Mouse (Mus musculus): ENCODE measurements around the gene Ndufa10. TPM values are rescaled to one million over a fixed set of nuclear protein-coding genes. Genes with fewer than 3 reads are reported as not detected.
A peak's percentile ranks its signal among the peaks of the same experiment; 100 is the strongest.
"Not testable (repeated sequence)": the region's sequence is repeated elsewhere in the genome, so short reads cannot be mapped to it uniquely, and the experiment has no call there.

Ndufa10 gene
- 276 and 277 TPM in 2 replicates for polyA plus RNA-seq (2014; fragmentation: Nextera tagmentation; extraction: Ambion mirVana)

DNA sequence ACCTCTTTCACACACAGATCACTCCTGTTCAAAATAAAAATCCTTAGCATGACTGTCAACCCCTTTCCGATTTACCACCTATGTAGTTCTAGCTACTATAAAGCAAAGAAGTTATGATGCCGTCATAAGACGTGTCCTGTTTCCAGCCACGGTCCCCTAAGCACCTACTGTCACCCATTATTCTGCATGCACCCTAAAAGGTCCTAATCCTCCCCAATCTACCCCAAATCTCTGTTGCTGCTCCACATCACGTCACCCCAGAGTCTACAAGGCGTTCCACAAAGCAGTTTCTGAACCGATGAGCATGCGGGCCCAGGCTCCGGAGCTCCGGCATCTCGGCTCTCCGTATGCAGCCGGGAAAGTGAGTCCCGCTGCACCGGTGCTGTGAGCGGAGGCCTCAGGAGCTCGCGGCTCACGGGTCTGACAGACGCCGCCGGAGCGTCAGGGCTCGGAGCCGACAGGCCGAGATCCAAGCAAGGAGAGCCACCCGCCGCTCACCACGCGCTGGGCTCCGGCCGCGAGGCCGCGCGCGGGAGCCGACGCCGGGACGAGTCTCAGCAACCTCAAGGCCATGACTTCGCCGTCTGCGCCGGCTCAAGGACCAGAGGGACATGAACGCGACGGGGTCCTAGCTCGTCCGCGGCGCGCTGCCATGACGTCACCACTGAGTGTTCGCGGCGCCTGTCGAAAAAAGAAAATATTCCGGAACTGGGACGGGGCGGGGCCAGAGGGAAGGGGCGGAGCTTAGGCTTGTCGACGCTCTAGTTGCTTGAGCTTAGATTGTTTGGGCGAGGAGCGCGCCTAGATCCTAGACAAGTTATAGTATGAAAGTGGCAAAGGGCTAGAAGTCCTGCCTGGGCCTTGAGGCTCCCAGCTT is at the start of gene Ndufa10:
TSS of gene Ndufa10 (minus strand) at position 696 of the 877 bp plus-strand sequence.
- Histone ChIP-seq H3K4me3 (ENCODE audit: low read depth, low read length) (peak within 1 kb of the TSS; percentile 98), H3K4me1 (ENCODE audit: control insufficient read depth, insufficient read depth, low read length) (peaks cover 8% of the 10 kb centered on the region; the same call in 1 of the 2 replicates), H3K9me3 (ENCODE audit: control insufficient read depth, low read depth, low read length) (no peaks in the 10 kb centered on the region), H3K27me3 (ENCODE audit: control insufficient read depth, insufficient read depth, low read length) (no peaks in the 10 kb centered on the region), H3K9ac (replicated peaks; ENCODE audit: low read depth, low read length) (peak within 1 kb of the TSS; percentile 90), H3K4me2 (replicated peaks; ENCODE audit: low read depth, low read length) (peak within 1 kb of the TSS; percentile 91), H3K27ac (ENCODE audit: low read length) (peak within 1 kb of the TSS; percentile 56; the same call in 1 of the 2 replicates), H3K36me3 (ENCODE audit: control insufficient read depth, insufficient read depth, low read length) (peaks cover 18% of the 10 kb centered on the region)
- WGBS, result 1% methylated on average over 67 of the region's 67 CpGs
- peak; percentile 91 for ATAC-seq (ENCODE audit: insufficient number of reproducible peaks, insufficient read depth, low FRiP score, low read depth)

DNA sequence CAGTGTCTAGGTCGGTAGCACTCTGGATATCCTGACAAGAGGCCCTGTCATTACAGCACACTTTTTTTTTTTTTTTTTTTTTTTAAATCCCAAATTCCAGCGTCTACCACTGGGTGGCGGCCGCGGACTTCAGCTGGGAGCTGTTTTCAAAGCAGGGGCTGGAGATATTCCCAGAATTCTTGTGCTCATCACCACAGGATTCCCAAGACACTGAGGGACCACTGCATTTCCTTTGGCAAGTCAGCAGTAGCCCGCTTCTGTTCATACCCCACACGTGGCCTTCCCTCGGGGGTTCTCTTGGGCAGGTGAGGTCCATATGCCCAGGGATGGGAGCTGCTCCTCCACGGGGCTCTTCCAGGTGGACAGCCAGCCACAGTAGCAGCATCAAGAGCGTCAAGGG is 47.7 kb upstream of the Ndufa10 start:
- Histone ChIP-seq H3K4me2 (replicated peaks; ENCODE audit: low read depth, low read length) (no peak overlapping the region), H3K4me3 (ENCODE audit: low read depth, low read length) (no peak overlapping the region), H3K9me3 (ENCODE audit: control insufficient read depth, low read depth, low read length) (no peaks in the 10 kb centered on the region), H3K27me3 (ENCODE audit: control insufficient read depth, insufficient read depth, low read length) (no peaks in the 10 kb centered on the region), H3K4me1 (ENCODE audit: control insufficient read depth, insufficient read depth, low read length) (no peaks in the 10 kb centered on the region), H3K27ac (ENCODE audit: low read length) (no peak overlapping the region), H3K36me3 (ENCODE audit: control insufficient read depth, insufficient read depth, low read length) (no peaks in the 10 kb centered on the region), H3K9ac (replicated peaks; ENCODE audit: low read depth, low read length) (no peak overlapping the region)
- ATAC-seq (ENCODE audit: insufficient number of reproducible peaks, insufficient read depth, low FRiP score, low read depth), result no peak
- WGBS, result 18% methylated on average over 10 of the region's 10 CpGs

DNA sequence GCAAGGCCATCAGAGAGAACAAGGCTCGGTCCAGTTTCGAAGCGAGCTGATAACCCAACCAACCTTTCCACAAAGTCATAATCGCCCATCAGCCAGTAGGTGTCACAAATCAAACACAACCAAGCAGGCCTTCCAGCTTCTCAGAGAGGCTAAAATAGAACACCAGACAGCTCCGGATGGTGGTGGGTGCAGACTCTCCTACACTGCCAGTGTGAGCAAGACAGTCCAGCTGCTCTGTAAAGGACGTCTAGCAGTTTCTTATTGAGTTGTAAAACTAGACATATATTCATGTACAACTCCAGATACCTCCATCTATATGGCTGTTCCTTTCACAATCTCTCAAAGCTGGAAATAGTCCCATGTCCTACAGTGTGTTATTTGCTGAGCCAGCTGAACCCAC is 45.4 kb upstream of the Ndufa10 start:
- Histone ChIP-seq H3K9me3 (ENCODE audit: control insufficient read depth, low read depth, low read length) (no peaks in the 10 kb centered on the region), H3K27me3 (ENCODE audit: control insufficient read depth, insufficient read depth, low read length) (no peaks in the 10 kb centered on the region), H3K4me1 (ENCODE audit: control insufficient read depth, insufficient read depth, low read length) (no peaks in the 10 kb centered on the region), H3K36me3 (ENCODE audit: control insufficient read depth, insufficient read depth, low read length) (no peaks in the 10 kb centered on the region), H3K9ac (replicated peaks; ENCODE audit: low read depth, low read length) (no peak overlapping the region), H3K4me3 (ENCODE audit: low read depth, low read length) (no peak overlapping the region), H3K27ac (ENCODE audit: low read length) (no peak overlapping the region), H3K4me2 (replicated peaks; ENCODE audit: low read depth, low read length) (no peak overlapping the region)
- whole genome bisulfite sequencing, result 83% methylated on average over 6 of the region's 6 CpGs
- ATAC-seq (ENCODE audit: insufficient number of reproducible peaks, insufficient read depth, low FRiP score, low read depth), result no peak

DNA sequence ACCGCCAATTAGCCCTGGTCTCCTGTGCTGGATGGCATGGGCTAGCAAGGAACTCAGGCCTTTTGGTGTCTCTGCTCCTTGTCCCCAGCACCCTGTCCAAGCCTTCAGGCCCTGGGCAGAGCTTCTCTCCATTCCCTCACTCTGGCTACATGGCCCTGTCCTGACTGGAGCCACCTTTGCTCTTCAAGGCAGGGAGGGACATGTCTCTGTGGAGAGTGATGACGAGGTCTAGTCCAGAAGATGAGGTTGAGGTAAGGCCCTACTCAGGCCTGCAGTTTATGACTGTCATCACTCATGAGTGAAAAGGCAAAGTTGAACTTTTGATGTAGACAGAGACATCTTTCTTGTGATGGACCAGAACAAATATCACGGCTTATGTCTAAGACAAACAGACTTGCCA is 44.9 kb upstream of the Ndufa10 start, which contains the start of gene Olfr1414:
TSS of gene Olfr1414 (minus strand) at position 101 of the 400 bp plus-strand sequence.
- ATAC-seq (ENCODE audit: insufficient number of reproducible peaks, insufficient read depth, low FRiP score, low read depth), result no peak
- Histone ChIP-seq H3K9ac (replicated peaks; ENCODE audit: low read depth, low read length) (no peak within 1 kb of the TSS), H3K4me1 (ENCODE audit: control insufficient read depth, insufficient read depth, low read length) (no peaks in the 10 kb centered on the region), H3K27ac (ENCODE audit: low read length) (no peak within 1 kb of the TSS), H3K27me3 (ENCODE audit: control insufficient read depth, insufficient read depth, low read length) (no peaks in the 10 kb centered on the region), H3K9me3 (ENCODE audit: control insufficient read depth, low read depth, low read length) (no peaks in the 10 kb centered on the region), H3K36me3 (ENCODE audit: control insufficient read depth, insufficient read depth, low read length) (no peaks in the 10 kb centered on the region), H3K4me2 (replicated peaks; ENCODE audit: low read depth, low read length) (no peak within 1 kb of the TSS), H3K4me3 (ENCODE audit: low read depth, low read length) (no peak within 1 kb of the TSS)
- 70% methylated on average over 3 of the region's 3 CpGs for WGBS

DNA sequence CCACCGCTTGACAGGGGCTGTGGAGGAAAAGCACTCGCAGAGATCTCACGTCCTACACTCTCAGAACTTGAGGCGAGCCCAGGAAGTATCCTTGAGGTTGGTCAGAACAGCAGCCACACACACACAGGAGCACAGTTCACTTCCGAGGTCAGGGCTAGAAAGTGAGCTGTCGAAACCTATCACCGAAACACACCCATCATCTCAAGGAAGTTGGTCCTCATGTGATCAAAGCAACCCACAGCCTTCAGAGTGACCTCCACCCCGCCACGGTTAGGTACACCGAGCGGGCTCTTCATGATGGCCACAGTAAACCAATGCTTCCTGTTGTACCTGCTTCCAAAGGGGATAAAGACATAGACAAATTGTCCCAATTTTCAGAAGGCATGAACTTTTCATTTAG is 41.7 kb upstream of the Ndufa10 start:
- Histone ChIP-seq H3K4me1 (ENCODE audit: control insufficient read depth, insufficient read depth, low read length) (no peaks in the 10 kb centered on the region), H3K27ac (ENCODE audit: low read length) (no peak overlapping the region), H3K9me3 (ENCODE audit: control insufficient read depth, low read depth, low read length) (no peaks in the 10 kb centered on the region), H3K27me3 (ENCODE audit: control insufficient read depth, insufficient read depth, low read length) (no peaks in the 10 kb centered on the region), H3K4me2 (replicated peaks; ENCODE audit: low read depth, low read length) (no peak overlapping the region), H3K36me3 (ENCODE audit: control insufficient read depth, insufficient read depth, low read length) (no peaks in the 10 kb centered on the region), H3K4me3 (ENCODE audit: low read depth, low read length) (no peak overlapping the region), H3K9ac (replicated peaks; ENCODE audit: low read depth, low read length) (no peak overlapping the region)
- ATAC-seq (ENCODE audit: insufficient number of reproducible peaks, insufficient read depth, low FRiP score, low read depth), result no peak
- WGBS, result 77% methylated on average over 11 of the region's 11 CpGs

DNA sequence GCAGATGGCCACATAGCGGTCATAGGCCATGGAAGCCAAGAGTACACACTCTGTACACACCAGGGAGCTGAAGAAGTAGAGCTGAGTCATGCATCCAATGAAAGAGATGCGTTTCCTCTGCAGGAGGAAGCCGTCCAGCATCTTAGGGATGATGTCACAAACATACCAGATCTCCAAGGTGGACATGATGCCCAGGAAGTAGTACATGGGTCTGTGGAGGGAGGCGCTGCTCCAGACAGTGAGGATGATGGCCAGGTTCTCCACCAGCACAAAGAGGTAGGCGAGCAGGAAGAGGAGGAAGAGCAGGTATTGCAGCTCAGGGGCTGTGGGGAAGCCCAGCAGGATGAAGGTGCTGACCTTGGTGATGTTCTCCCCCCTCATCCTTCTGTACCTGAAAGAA is 38.0 kb upstream of the Ndufa10 start:
- ATAC-seq (ENCODE audit: insufficient number of reproducible peaks, insufficient read depth, low FRiP score, low read depth); H3K9ac ChIP-seq (replicated peaks; ENCODE audit: low read depth, low read length); H3K36me3 ChIP-seq (ENCODE audit: control insufficient read depth, insufficient read depth, low read length); H3K4me3 ChIP-seq (ENCODE audit: low read depth, low read length); H3K27ac ChIP-seq (ENCODE audit: low read length); H3K27me3 ChIP-seq (ENCODE audit: control insufficient read depth, insufficient read depth, low read length); H3K4me1 ChIP-seq (ENCODE audit: control insufficient read depth, insufficient read depth, low read length); H3K9me3 ChIP-seq (ENCODE audit: control insufficient read depth, low read depth, low read length); H3K4me2 ChIP-seq (replicated peaks; ENCODE audit: low read depth, low read length): not testable (repeated sequence)
- whole genome bisulfite sequencing, result 91% methylated on average over 4 of the region's 5 CpGs

DNA sequence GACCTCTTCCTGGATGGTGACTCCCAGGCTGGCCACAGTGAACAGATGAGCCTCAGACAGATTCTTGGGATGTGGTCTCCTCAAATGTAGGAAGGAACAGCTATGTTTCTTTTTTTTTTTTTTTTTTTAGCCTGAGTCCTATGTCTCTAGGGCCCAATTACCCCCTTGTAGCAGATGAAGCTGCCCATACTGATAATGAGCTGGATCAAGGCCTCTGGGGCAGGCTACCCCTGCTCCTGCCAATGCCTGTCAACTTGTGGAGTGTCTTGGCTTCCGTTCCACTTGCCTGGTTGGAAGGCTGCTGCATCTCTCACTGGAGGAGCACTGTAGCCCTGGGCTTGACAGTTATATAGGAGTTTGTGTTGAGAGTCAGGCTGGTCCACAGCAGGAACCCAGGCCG is 22.3 kb upstream of the Ndufa10 start, which contains the start of gene Olfr1415:
TSS of gene Olfr1415 (minus strand) at position 101 of the 400 bp plus-strand sequence.
- Histone ChIP-seq H3K27ac (ENCODE audit: low read length) (no peak within 1 kb of the TSS), H3K9ac (replicated peaks; ENCODE audit: low read depth, low read length) (no peak within 1 kb of the TSS), H3K36me3 (ENCODE audit: control insufficient read depth, insufficient read depth, low read length) (no peaks in the 10 kb centered on the region), H3K9me3 (ENCODE audit: control insufficient read depth, low read depth, low read length) (no peaks in the 10 kb centered on the region), H3K4me3 (ENCODE audit: low read depth, low read length) (no peak within 1 kb of the TSS), H3K4me1 (ENCODE audit: control insufficient read depth, insufficient read depth, low read length) (no peaks in the 10 kb centered on the region), H3K4me2 (replicated peaks; ENCODE audit: low read depth, low read length) (no peak within 1 kb of the TSS), H3K27me3 (ENCODE audit: control insufficient read depth, insufficient read depth, low read length) (no peaks in the 10 kb centered on the region)
- ATAC-seq (ENCODE audit: insufficient number of reproducible peaks, insufficient read depth, low FRiP score, low read depth), result no peak
- 80% methylated on average over 2 of the region's 2 CpGs for WGBS

DNA sequence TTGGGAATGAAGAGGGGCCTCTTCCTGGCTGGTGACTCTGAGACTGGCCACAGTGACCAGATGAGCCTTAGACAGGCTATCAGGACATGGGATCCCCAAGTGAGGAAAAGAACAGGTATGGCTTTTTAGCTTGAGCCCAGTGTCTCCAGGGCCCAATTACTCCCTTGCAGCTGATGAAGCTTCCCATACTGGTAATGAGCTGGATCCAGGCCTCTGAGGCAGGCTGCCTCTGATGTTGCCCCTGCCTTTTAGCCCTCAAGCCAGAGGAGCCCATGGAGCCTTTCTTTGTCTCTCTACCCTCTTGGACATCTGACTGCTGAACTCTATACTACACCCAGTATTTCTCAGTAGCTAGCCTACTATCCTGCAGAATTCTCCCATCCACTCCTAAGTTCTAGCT is 11.4 kb upstream of the Ndufa10 start, which contains the start of gene Olfr1416:
TSS of gene Olfr1416 (minus strand) at position 101 of the 400 bp plus-strand sequence.
- Histone ChIP-seq H3K9me3 (ENCODE audit: control insufficient read depth, low read depth, low read length) (no peaks in the 10 kb centered on the region), H3K27me3 (ENCODE audit: control insufficient read depth, insufficient read depth, low read length) (no peaks in the 10 kb centered on the region), H3K4me3 (ENCODE audit: low read depth, low read length) (no peak within 1 kb of the TSS), H3K27ac (ENCODE audit: low read length) (no peak within 1 kb of the TSS), H3K4me2 (replicated peaks; ENCODE audit: low read depth, low read length) (no peak within 1 kb of the TSS), H3K36me3 (ENCODE audit: control insufficient read depth, insufficient read depth, low read length) (no peaks in the 10 kb centered on the region), H3K9ac (replicated peaks; ENCODE audit: low read depth, low read length) (no peak within 1 kb of the TSS), H3K4me1 (ENCODE audit: control insufficient read depth, insufficient read depth, low read length) (no peaks in the 10 kb centered on the region)
- ATAC-seq (ENCODE audit: insufficient number of reproducible peaks, insufficient read depth, low FRiP score, low read depth), result no peak
